Mouse (Mus musculus) liver, embryonic 13.5 days (tissue): ENCODE data around the gene Carnmt1. TPM values are rescaled to one million over a fixed set of nuclear protein-coding genes. Genes with fewer than 3 reads are reported as not detected.
"Not testable (repeated sequence)": the region's sequence is repeated elsewhere in the genome, so short reads cannot be mapped to it uniquely, and the experiment has no call there.

Source experiments
- ATAC-seq: fragments of 200-750 bp; cut with Nextera tagmentation; 2 replicates; pipeline ENCODE4 v1.8.0; 2017; ENCODE audit warnings: low read depth, mild to moderate bottlenecking, moderate number of reproducible peaks, moderate library complexity
- DNase-seq: peaks from one replicate; pipeline ENCODE4 v3.0.0; 2022
- H3K27ac ChIP-seq: fragments of 300-500 bp; sonication (generic); 2 replicates; pipeline ENCODE4 v1.5.1; 2015; ENCODE audit warnings: moderate library complexity, mild to moderate bottlenecking, inconsistent platforms
- H3K27me3 ChIP-seq: fragments of 300-500 bp; sonication (generic); 2 replicates; pipeline ENCODE4 v1.6.1; 2015; ENCODE audit warnings: mild to moderate bottlenecking, inconsistent platforms
- H3K36me3 ChIP-seq: fragments of 300-500 bp; sonication (generic); 2 replicates; pipeline ENCODE4 v1.6.1; 2015; ENCODE audit warnings: mild to moderate bottlenecking, inconsistent platforms
- H3K4me1 ChIP-seq: fragments of 300-500 bp; sonication (generic); replicated peaks from 2 replicates; pipeline ENCODE4 v1.6.1; 2015; ENCODE audit warnings: inconsistent platforms
- H3K4me2 ChIP-seq: fragments of 300-500 bp; sonication (generic); 2 replicates; pipeline ENCODE4 v1.6.1; 2015; ENCODE audit warnings: inconsistent platforms, mild to moderate bottlenecking, moderate library complexity
- H3K4me3 ChIP-seq: fragments of 300-500 bp; sonication (generic); replicated peaks from 2 replicates; pipeline ENCODE4 v1.5.1; 2015; ENCODE audit warnings: mild to moderate bottlenecking, inconsistent platforms
- H3K9ac ChIP-seq: fragments of 300-500 bp; sonication (generic); 2 replicates; pipeline ENCODE4 v1.6.1; 2015; ENCODE audit warnings: mild to moderate bottlenecking, inconsistent platforms
- H3K9me3 ChIP-seq: fragments of 300-500 bp; sonication (generic); replicated peaks from 2 replicates; pipeline ENCODE4 v1.6.1; 2016; ENCODE audit warnings: inconsistent platforms
- WGBS: fragments of 180-500 bp; shearing (Covaris S2); methylation state at CpG from one replicate; pipeline ENCODE4 v1.1.7; 2015; ENCODE audit not compliant: insufficient replicate concordance; 5-methylcytosine and 5-hydroxymethylcytosine counted together
- polyA plus RNA-seq: library from polyadenylated mRNA; unstranded; fragments of >200 nt; fragmentation: Nextera tagmentation; extraction: Ambion mirVana; gene quantifications from 2 replicates; pipeline ENCODE4 v1.2.1, GENCODE M21; 2015

The Carnmt1 gene
- polyA plus RNA-seq, 1 experiment from 2014 or later, result 25.6 TPM

GRCm38 (mm10) chr19:18713357-18713756 is 42.8 kb downstream of the Carnmt1 start:
- peaks cover 23% of the 10 kb centered on the region for H3K36me3 ChIP-seq
- H3K9me3 ChIP-seq, H3K27me3 ChIP-seq: not testable (repeated sequence)
- ATAC-seq (peak; percentile 37), DNase-seq (peak; percentile 46)
- peaks cover 33% of the 10 kb centered on the region for H3K4me1 ChIP-seq
- peak overlapping the region; percentile 85 for H3K4me2 ChIP-seq
- H3K9ac ChIP-seq, result peak overlapping the region; percentile 99
- under 1% methylated on average over 39 of the region's 46 CpGs for WGBS
- peak overlapping the region; percentile 99 for H3K27ac ChIP-seq
- H3K4me3 ChIP-seq, result peak overlapping the region; percentile 99

- no peak overlapping the region for H3K4me3 ChIP-seq
- H3K4me2 ChIP-seq, result no peak overlapping the region
- H3K36me3 ChIP-seq, result peaks cover 35% of the 10 kb centered on the region
- H3K9ac ChIP-seq, result no peak overlapping the region
- H3K9me3 ChIP-seq, result no peaks in the 10 kb centered on the region
- WGBS, result 23% methylated on average over 1 of the region's 1 CpGs
- H3K27ac ChIP-seq, result no peak overlapping the region
- no peaks in the 10 kb centered on the region for H3K27me3 ChIP-seq
- ATAC-seq, result no peak
- H3K4me1 ChIP-seq, result peaks cover 33% of the 10 kb centered on the region
- peak; percentile 60 for DNase-seq
Measured at GRCm38 (mm10) chr19:18716374-18716773, 45.8 kb downstream of the Carnmt1 start.

- H3K4me2 ChIP-seq, result no peak overlapping the region
- DNase-seq, result no peak
- no peaks in the 10 kb centered on the region for H3K27me3 ChIP-seq
- H3K36me3 ChIP-seq, result peaks cover 29% of the 10 kb centered on the region
- H3K9ac ChIP-seq, result no peak overlapping the region
- ATAC-seq, result no peak
- no peak overlapping the region for H3K27ac ChIP-seq
- WGBS, result 81% methylated on average over 3 of the region's 3 CpGs
- H3K9me3 ChIP-seq, result no peaks in the 10 kb centered on the region
- peaks cover 8% of the 10 kb centered on the region for H3K4me1 ChIP-seq
- no peak overlapping the region for H3K4me3 ChIP-seq
Measured at GRCm38 (mm10) chr19:18720337-18720736, 49.8 kb downstream of the Carnmt1 start.

GRCm38 (mm10) chr19:18725186-18725585 is 54.6 kb downstream of the Carnmt1 start:
- Histone ChIP-seq H3K4me2 (no peak overlapping the region), H3K36me3 (no peaks in the 10 kb centered on the region), H3K4me1 (no peaks in the 10 kb centered on the region), H3K27me3 (no peaks in the 10 kb centered on the region), H3K4me3 (no peak overlapping the region), H3K9me3 (no peaks in the 10 kb centered on the region), H3K9ac (no peak overlapping the region), H3K27ac (no peak overlapping the region)
- 50% methylated on average over 2 of the region's 2 CpGs for WGBS
- peak; percentile 81 for ATAC-seq
- DNase-seq, result no peak

- Histone ChIP-seq H3K9ac (no peak overlapping the region), H3K27me3 (no peaks in the 10 kb centered on the region), H3K36me3 (no peaks in the 10 kb centered on the region), H3K4me2 (no peak overlapping the region), H3K4me3 (no peak overlapping the region), H3K27ac (no peak overlapping the region), H3K4me1 (no peaks in the 10 kb centered on the region), H3K9me3 (no peaks in the 10 kb centered on the region)
- DNase-seq (no peak), ATAC-seq (no peak)
- 44% methylated on average over 7 of the region's 7 CpGs for WGBS
Measured at GRCm38 (mm10) chr19:18730255-18730654, 59.7 kb downstream of the Carnmt1 start.

- no peak overlapping the region for H3K9ac ChIP-seq
- H3K36me3 ChIP-seq, result no peaks in the 10 kb centered on the region
- H3K27me3 ChIP-seq, result no peaks in the 10 kb centered on the region
- no peak overlapping the region for H3K27ac ChIP-seq
- DNase-seq (no peak), ATAC-seq (no peak)
- no peak overlapping the region for H3K4me3 ChIP-seq
- 40% methylated on average over 7 of the region's 7 CpGs for WGBS
- H3K4me1 ChIP-seq, result no peaks in the 10 kb centered on the region
- H3K9me3 ChIP-seq, result no peaks in the 10 kb centered on the region
- no peak overlapping the region for H3K4me2 ChIP-seq
Measured at GRCm38 (mm10) chr19:18731077-18731476, 60.5 kb downstream of the Carnmt1 start.

GRCm38 (mm10) chr19:18735901-18736300 is 65.3 kb downstream of the Carnmt1 start:
- Histone ChIP-seq H3K4me1 (peaks cover 14% of the 10 kb centered on the region), H3K27me3 (no peaks in the 10 kb centered on the region), H3K9ac (no peak overlapping the region), H3K27ac (no peak overlapping the region), H3K4me2 (no peak overlapping the region), H3K4me3 (no peak overlapping the region), H3K36me3 (no peaks in the 10 kb centered on the region), H3K9me3 (no peaks in the 10 kb centered on the region)
- DNase-seq, result no peak
- no peak for ATAC-seq
- 76% methylated on average over 4 of the region's 4 CpGs for WGBS

- Histone ChIP-seq H3K9ac (no peak overlapping the region), H3K4me2 (0 out of 2 replicates have a peak overlapping the region, but pooled peaks have one; percentile 13), H3K27me3 (no peaks in the 10 kb centered on the region), H3K4me1 (peaks cover 14% of the 10 kb centered on the region), H3K27ac (no peak overlapping the region), H3K4me3 (no peak overlapping the region), H3K36me3 (no peaks in the 10 kb centered on the region), H3K9me3 (no peaks in the 10 kb centered on the region)
- DNase-seq (no peak), ATAC-seq (peak; percentile 78)
- WGBS, result 52% methylated on average over 7 of the region's 7 CpGs
Measured at GRCm38 (mm10) chr19:18739146-18739545, 68.6 kb downstream of the Carnmt1 start.

- Histone ChIP-seq H3K27me3 (peaks cover 5% of the 10 kb centered on the region; the same call in 1 of the 2 replicates), H3K9ac (no peak overlapping the region), H3K4me1 (peaks cover 6% of the 10 kb centered on the region), H3K27ac (no peak overlapping the region), H3K4me3 (no peak overlapping the region), H3K4me2 (no peak overlapping the region), H3K36me3 (no peaks in the 10 kb centered on the region), H3K9me3 (no peaks in the 10 kb centered on the region)
- 69% methylated on average over 5 of the region's 5 CpGs for WGBS
- ATAC-seq, result no peak
- DNase-seq, result no peak
Measured at GRCm38 (mm10) chr19:18743946-18744345, 73.4 kb downstream of the Carnmt1 start.

GRCm38 (mm10) chr19:18746576-18747340 is 76.2 kb downstream of the Carnmt1 start:
- 66% methylated on average over 5 of the region's 5 CpGs for WGBS
- Histone ChIP-seq H3K27me3 (peaks cover 24% of the 10 kb centered on the region), H3K4me1 (peaks cover 8% of the 10 kb centered on the region; the same call in 1 of the 2 replicates), H3K36me3 (no peaks in the 10 kb centered on the region), H3K4me2 (no peak overlapping the region), H3K4me3 (no peak overlapping the region), H3K9me3 (no peaks in the 10 kb centered on the region), H3K27ac (no peak overlapping the region), H3K9ac (no peak overlapping the region)
- no peak for DNase-seq
- no peak for ATAC-seq

- Histone ChIP-seq H3K27ac (no peak overlapping the region), H3K4me1 (peaks cover 8% of the 10 kb centered on the region; the same call in 1 of the 2 replicates), H3K36me3 (no peaks in the 10 kb centered on the region), H3K27me3 (peaks cover 24% of the 10 kb centered on the region), H3K4me2 (no peak overlapping the region), H3K4me3 (no peak overlapping the region), H3K9me3 (no peaks in the 10 kb centered on the region), H3K9ac (no peak overlapping the region)
- 76% methylated on average over 4 of the region's 4 CpGs for whole genome bisulfite sequencing
- DNase-seq (no peak), ATAC-seq (no peak)
Measured at GRCm38 (mm10) chr19:18747379-18747778, 76.8 kb downstream of the Carnmt1 start.
